Mouse (Mus musculus): ENCODE measurements around the gene Cenpf. TPM values are rescaled to one million over a fixed set of nuclear protein-coding genes. Genes with fewer than 3 reads are reported as not detected.

Gene Cenpf
- 127 and 150 TPM in 2 replicates for polyA plus RNA-seq (2014; fragmentation: Nextera tagmentation; extraction: Ambion mirVana)

GRCm38 (mm10) chr1:189687654-189688387 lies at the start of gene Cenpf:
Gene Cenpf, minus strand, starts transcription at chr1:189688086.
- H3K27ac ChIP-seq (ENCODE audit: low read depth, low read length) = peak within 1 kb of the TSS; percentile 70
- peak within 1 kb of the TSS; percentile 88 for H3K4me3 ChIP-seq (ENCODE audit: low read depth, low read length)
- under 1% methylated on average over 46 of the region's 55 CpGs for whole genome bisulfite sequencing
- peak within 1 kb of the TSS; percentile 88 for H3K4me2 ChIP-seq (ENCODE audit: low read depth, low read length, severe bottlenecking)
- peaks cover 5% of the 10 kb centered on the region; the same call in 1 of the 2 replicates for H3K36me3 ChIP-seq (ENCODE audit: control insufficient read depth, insufficient read depth, low read length)
- no peaks in the 10 kb centered on the region for H3K9me3 ChIP-seq (ENCODE audit: control insufficient read depth, low read length)
- H3K9ac ChIP-seq (ENCODE audit: low read length) = peak within 1 kb of the TSS; percentile 90
- DNase-seq (ENCODE audit: low spot score) = peak; percentile 99
- H3K27me3 ChIP-seq (ENCODE audit: control insufficient read depth, insufficient read depth, low read length) = no peaks in the 10 kb centered on the region
- peak; percentile 100 for ATAC-seq (replicated peaks; ENCODE audit: low FRiP score)
- peaks cover 9% of the 10 kb centered on the region; the same call in 1 of the 2 replicates for H3K4me1 ChIP-seq (replicated peaks; ENCODE audit: control insufficient read depth, insufficient read depth, low read length)

DNA sequence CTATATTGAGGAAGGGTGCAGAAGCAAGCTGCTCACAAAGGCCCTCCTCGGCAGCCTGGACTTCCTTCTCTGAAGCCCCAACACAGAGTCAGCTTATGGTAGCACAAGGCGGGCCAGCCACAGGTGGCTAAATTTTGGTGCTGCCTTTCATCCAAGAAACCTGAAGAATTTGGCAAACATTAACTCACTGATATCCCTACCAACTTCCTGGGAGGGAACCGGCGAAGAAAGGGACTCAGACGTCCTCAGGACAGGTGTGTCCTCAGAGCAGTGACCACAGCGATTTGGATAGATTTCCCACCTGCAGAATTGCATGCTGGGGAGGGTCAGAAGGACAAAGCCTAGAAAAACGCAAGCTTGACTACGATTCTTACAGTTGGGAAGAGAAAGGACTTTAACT lies 44.3 kb upstream of the Cenpf start:
- DNase-seq (ENCODE audit: low spot score) (no peak), ATAC-seq (replicated peaks; ENCODE audit: low FRiP score) (no peak)
- peaks cover 8% of the 10 kb centered on the region for H3K27me3 ChIP-seq (ENCODE audit: control insufficient read depth, insufficient read depth, low read length)
- no peak overlapping the region for H3K9ac ChIP-seq (ENCODE audit: low read length)
- WGBS = 82% methylated on average over 8 of the region's 8 CpGs
- H3K36me3 ChIP-seq (ENCODE audit: control insufficient read depth, insufficient read depth, low read length) = no peaks in the 10 kb centered on the region
- H3K9me3 ChIP-seq (ENCODE audit: control insufficient read depth, low read length) = no peaks in the 10 kb centered on the region
- H3K4me3 ChIP-seq (ENCODE audit: low read depth, low read length) = no peak overlapping the region
- H3K4me1 ChIP-seq (replicated peaks; ENCODE audit: control insufficient read depth, insufficient read depth, low read length) = peaks cover 7% of the 10 kb centered on the region
- no peak overlapping the region for H3K27ac ChIP-seq (ENCODE audit: low read depth, low read length)
- no peak overlapping the region for H3K4me2 ChIP-seq (ENCODE audit: low read depth, low read length, severe bottlenecking)

- peaks cover 8% of the 10 kb centered on the region for H3K27me3 ChIP-seq (ENCODE audit: control insufficient read depth, insufficient read depth, low read length)
- H3K4me1 ChIP-seq (replicated peaks; ENCODE audit: control insufficient read depth, insufficient read depth, low read length) = peaks cover 7% of the 10 kb centered on the region
- H3K9ac ChIP-seq (ENCODE audit: low read length) = no peak overlapping the region
- DNase-seq (ENCODE audit: low spot score) (no peak), ATAC-seq (replicated peaks; ENCODE audit: low FRiP score) (no peak)
- H3K9me3 ChIP-seq (ENCODE audit: control insufficient read depth, low read length) = no peaks in the 10 kb centered on the region
- H3K4me2 ChIP-seq (ENCODE audit: low read depth, low read length, severe bottlenecking) = no peak overlapping the region
- no peaks in the 10 kb centered on the region for H3K36me3 ChIP-seq (ENCODE audit: control insufficient read depth, insufficient read depth, low read length)
- no peak overlapping the region for H3K4me3 ChIP-seq (ENCODE audit: low read depth, low read length)
- H3K27ac ChIP-seq (ENCODE audit: low read depth, low read length) = no peak overlapping the region
- 79% methylated on average over 10 of the region's 10 CpGs for WGBS
Measured at GRCm38 (mm10) chr1:189731697-189732096, 43.8 kb upstream of the Cenpf start.

- WGBS = 7% methylated on average over 17 of the region's 17 CpGs
- no peak for ATAC-seq (replicated peaks; ENCODE audit: low FRiP score)
- peak overlapping the region; percentile 92 for H3K4me2 ChIP-seq (ENCODE audit: low read depth, low read length, severe bottlenecking)
- no peak overlapping the region for H3K27ac ChIP-seq (ENCODE audit: low read depth, low read length)
- H3K9me3 ChIP-seq (ENCODE audit: control insufficient read depth, low read length) = no peaks in the 10 kb centered on the region
- H3K27me3 ChIP-seq (ENCODE audit: control insufficient read depth, insufficient read depth, low read length) = peaks cover 8% of the 10 kb centered on the region
- H3K4me3 ChIP-seq (ENCODE audit: low read depth, low read length) = peak overlapping the region; percentile 63
- H3K4me1 ChIP-seq (replicated peaks; ENCODE audit: control insufficient read depth, insufficient read depth, low read length) = peaks cover 7% of the 10 kb centered on the region
- H3K36me3 ChIP-seq (ENCODE audit: control insufficient read depth, insufficient read depth, low read length) = no peaks in the 10 kb centered on the region
- DNase-seq (ENCODE audit: low spot score) = no peak
- H3K9ac ChIP-seq (ENCODE audit: low read length) = no peak overlapping the region
Measured at GRCm38 (mm10) chr1:189729141-189729815, 41.4 kb upstream of the Cenpf start.

DNA sequence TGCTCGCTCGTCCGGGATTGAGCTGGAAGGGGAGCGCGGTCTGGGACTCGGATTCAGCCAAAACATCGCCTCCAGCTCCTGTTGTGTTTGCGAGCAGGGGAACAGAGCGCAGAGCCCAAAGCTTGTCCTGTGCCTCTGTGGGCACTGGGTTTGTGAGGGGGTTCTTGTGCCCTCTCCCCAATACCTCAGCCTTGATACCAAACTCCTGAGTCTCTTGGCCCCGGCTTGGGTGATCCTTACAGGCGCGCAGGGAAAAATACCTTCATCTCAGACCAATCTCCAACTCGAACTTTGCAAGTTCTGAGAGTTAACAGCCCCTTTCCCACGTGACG lies 40.9 kb upstream of the Cenpf start:
- Histone ChIP-seq H3K9ac (ENCODE audit: low read length) (peak overlapping the region; percentile 68), H3K9me3 (ENCODE audit: control insufficient read depth, low read length) (no peaks in the 10 kb centered on the region), H3K27me3 (ENCODE audit: control insufficient read depth, insufficient read depth, low read length) (peaks cover 8% of the 10 kb centered on the region), H3K4me3 (ENCODE audit: low read depth, low read length) (peak overlapping the region; percentile 63), H3K4me1 (replicated peaks; ENCODE audit: control insufficient read depth, insufficient read depth, low read length) (peaks cover 7% of the 10 kb centered on the region), H3K36me3 (ENCODE audit: control insufficient read depth, insufficient read depth, low read length) (no peaks in the 10 kb centered on the region), H3K27ac (ENCODE audit: low read depth, low read length) (no peak overlapping the region), H3K4me2 (ENCODE audit: low read depth, low read length, severe bottlenecking) (peak overlapping the region; percentile 92)
- DNase-seq (ENCODE audit: low spot score) = no peak
- under 1% methylated on average over 15 of the region's 15 CpGs for WGBS
- ATAC-seq (replicated peaks; ENCODE audit: low FRiP score) = no peak

DNA sequence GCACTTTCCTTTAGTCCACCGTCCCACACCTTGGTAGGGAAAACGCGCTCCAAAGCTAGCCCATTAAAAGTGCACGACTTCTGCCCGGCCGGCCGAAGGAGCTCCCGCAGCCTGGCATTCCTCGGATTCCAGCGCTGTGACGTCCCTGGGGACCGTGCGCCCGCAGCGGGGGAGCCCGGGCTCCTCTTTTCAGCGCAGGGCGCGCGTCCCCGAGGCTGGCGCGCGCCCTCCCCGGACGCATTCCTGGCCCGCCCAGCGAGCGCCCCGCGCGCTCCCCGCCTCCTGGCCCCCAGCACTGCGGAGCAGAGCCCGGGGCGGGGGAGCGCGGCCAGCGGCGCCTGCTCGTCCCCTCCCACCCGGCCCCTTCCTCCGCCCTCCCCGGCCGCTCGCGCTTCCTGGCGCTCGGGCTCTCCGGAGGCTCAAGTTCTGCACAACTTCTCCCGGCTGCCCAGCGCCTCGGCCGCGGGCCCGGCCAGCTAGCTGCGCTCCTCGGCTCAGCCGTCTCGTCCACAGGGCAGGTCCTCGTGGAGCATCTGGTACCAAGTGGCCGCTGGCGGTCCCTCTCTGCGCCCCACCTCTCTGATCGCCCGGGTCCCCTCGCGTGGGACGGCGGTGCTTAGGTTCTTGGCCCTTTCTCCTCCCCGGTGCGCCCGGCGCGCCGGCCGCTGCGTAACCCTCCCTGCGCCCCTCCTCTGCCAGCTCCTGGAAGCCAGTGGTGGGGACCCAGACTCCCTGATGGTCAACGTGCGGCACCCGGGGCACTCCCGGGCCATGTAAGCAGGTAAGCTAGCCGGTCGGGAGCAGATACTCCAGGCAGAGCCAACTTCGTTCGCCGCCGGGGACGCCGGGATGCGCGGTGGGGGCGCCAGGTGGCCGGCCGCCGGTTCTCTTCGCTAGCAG lies 40.2 kb upstream of the Cenpf start, which contains the start of gene Ptpn14:
Gene Ptpn14 (plus strand): TSS at position 385 of the 900 bp plus-strand sequence.
- under 1% methylated on average over 76 of the region's 98 CpGs for WGBS
- H3K9me3 ChIP-seq (ENCODE audit: control insufficient read depth, low read length) = no peaks in the 10 kb centered on the region
- H3K4me3 ChIP-seq (ENCODE audit: low read depth, low read length) = peak within 1 kb of the TSS; percentile 63
- H3K9ac ChIP-seq (ENCODE audit: low read length) = peak within 1 kb of the TSS; percentile 68
- peak within 1 kb of the TSS; percentile 92 for H3K4me2 ChIP-seq (ENCODE audit: low read depth, low read length, severe bottlenecking)
- ATAC-seq (replicated peaks; ENCODE audit: low FRiP score) (peak; percentile 91), DNase-seq (ENCODE audit: low spot score) (peak; percentile 89)
- peaks cover 8% of the 10 kb centered on the region for H3K27me3 ChIP-seq (ENCODE audit: control insufficient read depth, insufficient read depth, low read length)
- no peak within 1 kb of the TSS; the same call in 1 of the 2 replicates for H3K27ac ChIP-seq (ENCODE audit: low read depth, low read length)
- peaks cover 7% of the 10 kb centered on the region for H3K4me1 ChIP-seq (replicated peaks; ENCODE audit: control insufficient read depth, insufficient read depth, low read length)
- no peaks in the 10 kb centered on the region for H3K36me3 ChIP-seq (ENCODE audit: control insufficient read depth, insufficient read depth, low read length)

- Histone ChIP-seq H3K4me1 (replicated peaks; ENCODE audit: control insufficient read depth, insufficient read depth, low read length) (peaks cover 7% of the 10 kb centered on the region), H3K9me3 (ENCODE audit: control insufficient read depth, low read length) (no peaks in the 10 kb centered on the region), H3K4me2 (ENCODE audit: low read depth, low read length, severe bottlenecking) (peak overlapping the region; percentile 92), H3K9ac (ENCODE audit: low read length) (peak overlapping the region; percentile 68), H3K27ac (ENCODE audit: low read depth, low read length) (no peak overlapping the region), H3K4me3 (ENCODE audit: low read depth, low read length) (peak overlapping the region; percentile 63), H3K36me3 (ENCODE audit: control insufficient read depth, insufficient read depth, low read length) (no peaks in the 10 kb centered on the region), H3K27me3 (ENCODE audit: control insufficient read depth, insufficient read depth, low read length) (peaks cover 8% of the 10 kb centered on the region)
- peak; percentile 62 for ATAC-seq (replicated peaks; ENCODE audit: low FRiP score)
- WGBS = 2% methylated on average over 22 of the region's 22 CpGs
- peak; percentile 76 for DNase-seq (ENCODE audit: low spot score)
Measured at GRCm38 (mm10) chr1:189727346-189727883, 39.5 kb upstream of the Cenpf start.

DNA sequence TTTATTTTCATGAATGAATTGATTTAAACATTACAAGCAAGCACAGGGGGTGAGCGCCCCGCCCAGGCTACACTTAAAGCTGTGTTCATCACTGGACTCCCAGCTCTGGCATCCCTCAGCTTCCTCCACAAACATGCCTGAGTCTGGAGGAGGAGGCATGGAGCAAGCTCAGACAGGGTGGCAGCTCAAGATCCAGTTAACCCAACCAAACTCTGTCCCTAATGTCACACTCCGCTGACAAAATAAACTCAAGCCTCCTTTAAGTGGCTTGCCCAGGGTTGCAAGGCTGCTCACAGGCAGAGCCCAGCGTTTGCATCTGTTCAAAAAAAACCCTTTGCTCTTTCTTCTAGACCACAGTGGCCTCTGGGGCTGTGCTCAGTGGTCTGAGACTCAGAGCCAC lies 38.2 kb upstream of the Cenpf start:
- H3K27ac ChIP-seq (ENCODE audit: low read depth, low read length) = no peak overlapping the region
- H3K4me1 ChIP-seq (replicated peaks; ENCODE audit: control insufficient read depth, insufficient read depth, low read length) = peaks cover 7% of the 10 kb centered on the region
- H3K9ac ChIP-seq (ENCODE audit: low read length) = no peak overlapping the region
- WGBS = 64% methylated on average over 4 of the region's 4 CpGs
- H3K9me3 ChIP-seq (ENCODE audit: control insufficient read depth, low read length) = no peaks in the 10 kb centered on the region
- no peak overlapping the region for H3K4me3 ChIP-seq (ENCODE audit: low read depth, low read length)
- no peak overlapping the region for H3K4me2 ChIP-seq (ENCODE audit: low read depth, low read length, severe bottlenecking)
- no peak for DNase-seq (ENCODE audit: low spot score)
- H3K36me3 ChIP-seq (ENCODE audit: control insufficient read depth, insufficient read depth, low read length) = no peaks in the 10 kb centered on the region
- H3K27me3 ChIP-seq (ENCODE audit: control insufficient read depth, insufficient read depth, low read length) = peaks cover 8% of the 10 kb centered on the region
- ATAC-seq (replicated peaks; ENCODE audit: low FRiP score) = no peak
